Mouse (Mus musculus): ENCODE results near the gene Rpl13.

Gene Rpl13

GRCm38 (mm10) chr8:123106531-123106930, 4.4 kb downstream of the Rpl13 start:
- DNase-seq (ENCODE audit: extremely low read depth, insufficient read length, low spot score) = peak; percentile 42

DNA sequence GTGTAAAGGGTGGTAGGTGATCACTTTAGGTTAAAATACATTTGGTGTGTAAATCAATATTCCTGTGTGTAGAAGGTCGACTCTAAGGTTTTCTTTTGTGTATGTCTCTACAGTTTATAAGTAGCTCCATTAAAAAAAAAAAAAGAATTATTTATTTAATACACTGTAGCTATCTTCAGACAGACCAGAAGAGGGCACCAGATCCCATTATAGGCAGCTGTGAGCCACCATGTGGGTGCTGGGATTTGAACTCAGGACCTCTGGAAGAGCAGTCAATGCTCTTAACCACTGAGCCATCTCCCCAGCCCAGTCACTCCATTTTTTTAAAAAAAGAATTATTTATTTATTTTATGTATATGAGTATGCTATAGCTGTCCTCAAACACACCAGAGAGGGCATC, 5.9 kb downstream of the Rpl13 start:
- no peak for DNase-seq (ENCODE audit: extremely low read depth, insufficient read length, low spot score)

GRCm38 (mm10) chr8:123108953-123109352, 6.8 kb downstream of the Rpl13 start:
- no peak for DNase-seq (ENCODE audit: extremely low read depth, insufficient read length, low spot score)

DNA sequence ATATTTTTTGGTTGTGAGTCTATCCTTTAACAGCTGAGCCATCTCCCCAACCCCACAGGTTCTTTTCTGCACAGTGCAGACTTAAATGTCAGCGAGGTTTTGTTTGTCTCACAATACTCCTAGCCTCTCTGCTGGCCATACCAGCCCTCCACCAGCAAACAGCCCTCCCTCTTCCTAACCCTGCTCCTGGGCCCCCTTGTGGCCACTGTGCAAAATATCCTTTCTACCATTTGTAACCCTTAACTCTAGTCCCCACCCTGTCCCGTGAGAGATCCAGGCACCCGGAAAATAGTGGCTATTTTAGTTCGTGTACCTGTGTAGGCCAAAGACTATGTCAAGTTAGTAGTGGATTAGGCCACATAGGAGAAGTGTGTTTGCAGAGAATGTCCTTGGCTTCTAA, 8.5 kb downstream of the Rpl13 start:
- DNase-seq (ENCODE audit: extremely low read depth, insufficient read length, low spot score) = no peak

DNA sequence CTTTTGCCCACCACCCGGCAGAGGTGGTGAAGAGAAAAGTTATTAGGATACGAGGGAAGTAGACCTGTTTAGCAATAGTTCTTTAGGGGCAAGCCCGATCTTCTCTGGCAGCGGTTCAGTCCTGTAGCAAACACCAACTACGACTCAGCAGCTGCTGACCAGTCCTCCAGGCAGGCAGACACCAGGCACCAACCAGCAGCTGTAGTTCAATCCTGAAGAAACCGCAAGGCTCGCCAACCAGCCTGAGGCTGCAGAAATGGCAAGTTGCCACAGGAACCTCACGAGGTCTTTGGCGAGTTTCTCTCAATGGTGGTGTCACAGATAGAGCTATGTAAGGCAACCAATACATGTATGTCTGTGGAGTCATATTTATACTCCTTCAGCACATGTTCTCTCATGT, 10.7 kb downstream of the Rpl13 start:
- peak; percentile 58 for DNase-seq (ENCODE audit: extremely low read depth, insufficient read length, low spot score)

- no peak for DNase-seq (ENCODE audit: extremely low read depth, insufficient read length, low spot score)
These were observed 11.8 kb downstream of the Rpl13 start for GRCm38 (mm10) chr8:123113908-123114469.

GRCm38 (mm10) chr8:123114644-123115043, 12.5 kb downstream of the Rpl13 start:
- no peak for DNase-seq (ENCODE audit: extremely low read depth, insufficient read length, low spot score)

GRCm38 (mm10) chr8:123117127-123117731, 15.1 kb downstream of the Rpl13 start, which contains the start of gene Cpne7:
Gene Cpne7 (plus strand): TSS chr8:123117374.
- no peak for DNase-seq (ENCODE audit: extremely low read depth, insufficient read length, low spot score)

- DNase-seq (ENCODE audit: extremely low read depth, insufficient read length, low spot score) = no peak
These were observed 15.6 kb downstream of the Rpl13 start for GRCm38 (mm10) chr8:123117744-123118143.

DNA sequence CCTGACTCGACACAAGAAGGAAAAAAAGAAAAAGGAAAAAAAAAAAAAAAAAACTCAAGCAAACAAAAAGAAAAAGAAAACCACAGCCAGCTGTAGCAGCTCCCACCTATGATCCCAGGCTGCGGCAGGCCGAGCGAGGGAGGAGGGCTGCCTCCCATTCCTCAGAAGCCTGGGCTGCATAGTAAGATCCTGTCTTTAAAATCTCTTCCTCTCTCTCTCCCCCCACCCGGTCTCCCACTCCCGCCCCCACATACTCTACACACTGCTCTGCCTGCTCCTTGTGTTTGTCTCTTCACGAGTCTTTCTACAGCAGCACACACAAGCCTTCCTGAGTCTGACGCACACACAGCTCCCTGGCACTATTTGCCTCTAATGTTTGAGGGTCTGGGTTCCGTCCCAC, 19.9 kb downstream of the Rpl13 start:
- DNase-seq (ENCODE audit: extremely low read depth, insufficient read length, low spot score) = no peak

DNA sequence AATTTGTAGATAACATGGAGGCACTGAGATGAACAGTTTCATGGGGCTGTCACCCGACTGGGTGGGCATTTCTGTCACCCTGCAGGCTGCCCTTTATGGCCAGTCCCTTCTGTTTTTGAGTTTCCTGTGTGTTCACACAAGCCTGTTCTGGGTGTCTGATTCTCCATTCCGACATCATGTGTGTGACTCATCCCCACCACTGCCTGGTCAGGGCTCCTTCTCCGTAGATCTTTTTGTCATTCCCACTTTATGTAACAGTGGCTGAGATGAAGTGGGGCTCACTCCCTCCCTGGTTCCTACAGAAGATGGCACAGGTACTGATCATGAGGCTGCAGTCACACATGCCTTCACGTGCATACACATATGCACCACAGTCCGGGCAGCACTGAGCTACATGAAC, 20.5 kb downstream of the Rpl13 start:
- no peak for DNase-seq (ENCODE audit: extremely low read depth, insufficient read length, low spot score)

- peak; percentile 62 for DNase-seq (ENCODE audit: extremely low read depth, insufficient read length, low spot score)
These were observed 24.2 kb downstream of the Rpl13 start for GRCm38 (mm10) chr8:123126193-123126816.

DNA sequence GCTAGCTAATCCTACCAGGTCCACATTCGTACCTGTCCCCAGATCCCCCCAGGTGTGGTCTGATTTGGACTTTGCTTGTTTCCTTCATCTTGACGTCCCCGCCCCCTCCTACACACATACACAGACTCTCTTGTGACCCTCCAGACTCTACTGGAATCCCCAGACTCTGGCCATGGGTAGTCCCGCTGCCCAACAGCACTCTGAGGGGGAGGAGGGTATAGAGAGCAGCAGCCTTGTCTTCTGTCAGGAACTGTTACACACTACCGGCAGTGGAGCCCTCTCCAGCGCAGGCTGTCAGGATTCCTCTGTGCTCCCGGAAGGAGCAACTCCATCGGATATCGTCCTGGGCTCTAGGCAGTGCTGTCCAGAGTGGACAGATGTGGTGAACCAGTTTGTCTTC, 28.9 kb downstream of the Rpl13 start:
- DNase-seq (ENCODE audit: extremely low read depth, insufficient read length, low spot score) = no peak

DNA sequence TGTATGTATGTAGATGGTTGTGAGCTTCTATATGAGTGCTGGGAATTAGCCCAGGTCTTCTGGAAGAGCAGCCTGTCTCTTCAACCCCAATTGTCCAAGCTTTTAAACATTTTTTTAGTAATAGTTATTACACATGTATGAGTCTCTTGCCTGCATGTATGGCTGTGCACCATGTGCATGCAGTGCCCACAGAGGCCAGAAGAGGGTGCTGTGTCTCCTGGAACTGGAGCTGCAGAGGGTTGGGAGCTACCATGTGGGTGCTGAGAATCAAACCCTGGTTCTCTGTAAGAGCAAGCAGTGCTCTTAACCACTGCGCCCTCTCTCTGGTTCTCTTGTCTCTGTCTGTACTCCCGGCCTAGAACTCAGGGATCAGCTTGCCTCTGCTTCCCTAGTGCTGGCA, 30.8 kb downstream of the Rpl13 start:
- no peak for DNase-seq (ENCODE audit: extremely low read depth, insufficient read length, low spot score)

GRCm38 (mm10) chr8:123134149-123134713, 32.1 kb downstream of the Rpl13 start:
- no peak for DNase-seq (ENCODE audit: extremely low read depth, insufficient read length, low spot score)

- DNase-seq (ENCODE audit: extremely low read depth, insufficient read length, low spot score) = no peak
These were observed 33.3 kb downstream of the Rpl13 start for GRCm38 (mm10) chr8:123135406-123135805.

GRCm38 (mm10) chr8:123135806-123136205, 33.7 kb downstream of the Rpl13 start:
- DNase-seq (ENCODE audit: extremely low read depth, insufficient read length, low spot score) = no peak

GRCm38 (mm10) chr8:123136287-123136686, 34.1 kb downstream of the Rpl13 start:
- DNase-seq (ENCODE audit: extremely low read depth, insufficient read length, low spot score) = no peak

GRCm38 (mm10) chr8:123137645-123138077, 35.5 kb downstream of the Rpl13 start:
- DNase-seq (ENCODE audit: extremely low read depth, insufficient read length, low spot score) = no peak

- DNase-seq (ENCODE audit: extremely low read depth, insufficient read length, low spot score) = no peak
These were observed 36.6 kb downstream of the Rpl13 start for GRCm38 (mm10) chr8:123138741-123139140.

- peak; percentile 74 for DNase-seq (ENCODE audit: extremely low read depth, insufficient read length, low spot score)
These were observed 39.8 kb downstream of the Rpl13 start for GRCm38 (mm10) chr8:123141741-123142462.
